Mouse (Mus musculus): ENCODE results near the gene Adam3.

The Adam3 gene

GRCm38 (mm10) chr8:24725630-24726029 is at the start of gene Adam3:
Gene Adam3, minus strand, starts transcription at chr8:24725852.
- DNase-seq: no peak

- DNase-seq: no peak
These were observed 596 bp downstream of the Adam3 start for GRCm38 (mm10) chr8:24724886-24725626.
